Mouse (Mus musculus) ovary, postnatal 10 days (tissue): ENCODE results near the gene Gm45785.
"Not testable (repeated sequence)": the region's sequence is repeated elsewhere in the genome, so short reads cannot be mapped to it uniquely, and the experiment has no call there.

ENCODE experiments used
- DNase-seq: peaks from one replicate; pipeline ENCODE4 v3.0.0; 2022; ENCODE audit warnings: low spot score

Gm45785 gene

DNA sequence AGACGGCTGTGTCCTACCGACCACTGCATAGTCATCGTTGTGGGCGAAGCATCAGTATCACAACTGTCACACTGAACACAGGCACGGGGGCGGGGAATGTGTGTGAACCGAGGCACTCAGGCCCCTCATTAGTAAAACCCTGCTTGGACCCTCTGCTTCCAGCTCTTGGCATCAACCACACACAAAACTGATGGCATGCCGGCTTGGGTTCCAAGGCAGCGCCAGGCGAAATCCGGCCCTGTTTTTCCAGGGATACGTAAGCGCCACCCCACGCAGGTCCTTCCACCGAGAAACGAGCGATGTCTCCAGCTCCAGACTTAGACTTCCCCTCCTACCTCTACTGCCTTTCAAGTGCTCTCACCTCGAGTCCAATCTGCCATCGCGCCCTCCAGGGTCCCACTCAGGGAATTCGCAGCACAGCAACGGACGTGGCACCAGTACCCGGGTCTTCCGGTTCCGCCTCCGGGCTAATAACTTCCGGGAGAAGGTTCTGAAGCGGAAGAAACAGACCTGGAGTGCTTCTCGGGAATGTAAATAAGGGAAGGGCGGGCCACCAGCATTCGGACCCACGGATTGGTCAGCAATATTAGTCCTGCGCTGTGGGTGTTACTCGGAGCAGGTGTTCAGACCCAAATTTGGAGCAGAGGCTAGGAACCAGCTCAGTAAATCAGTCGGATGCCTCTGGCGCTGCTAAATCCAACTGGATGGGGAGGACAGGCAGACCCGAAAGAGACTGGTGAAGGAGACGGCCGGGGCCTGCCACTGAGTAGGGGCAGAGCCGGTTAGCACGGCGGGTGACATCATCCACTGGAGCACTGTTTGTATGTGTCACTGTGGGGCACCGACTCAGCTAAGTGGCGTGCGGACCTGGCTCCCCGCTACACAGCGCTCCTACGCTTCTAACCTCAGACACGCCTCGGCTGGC, at the start of gene Gm45785:
Gm45785 (minus strand) TSS at position 472 of the 925 bp plus-strand sequence.
- peak; percentile 49 for DNase-seq

DNA sequence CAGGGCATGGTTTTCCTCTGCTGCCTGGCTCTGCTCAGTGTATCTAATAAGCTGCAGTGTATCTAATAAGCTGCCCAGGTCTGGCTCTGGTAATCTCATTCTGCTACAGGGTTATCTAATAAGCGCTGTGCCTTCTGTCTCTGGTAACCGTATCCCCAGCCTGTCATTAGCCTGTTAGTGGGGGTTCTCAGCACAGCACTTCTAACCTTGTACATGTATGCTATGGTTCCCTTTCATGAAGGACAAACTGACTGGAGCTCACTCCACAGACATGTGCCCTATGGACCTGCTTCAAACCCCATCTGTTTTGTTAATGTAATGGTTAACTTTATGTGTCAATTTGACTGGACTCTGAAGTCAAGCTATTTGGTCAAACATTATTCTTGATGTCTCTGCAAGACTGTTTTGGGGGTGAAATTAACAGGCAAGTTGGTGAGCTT, 49.5 kb upstream of the Gm45785 start:
- DNase-seq, result no peak

DNA sequence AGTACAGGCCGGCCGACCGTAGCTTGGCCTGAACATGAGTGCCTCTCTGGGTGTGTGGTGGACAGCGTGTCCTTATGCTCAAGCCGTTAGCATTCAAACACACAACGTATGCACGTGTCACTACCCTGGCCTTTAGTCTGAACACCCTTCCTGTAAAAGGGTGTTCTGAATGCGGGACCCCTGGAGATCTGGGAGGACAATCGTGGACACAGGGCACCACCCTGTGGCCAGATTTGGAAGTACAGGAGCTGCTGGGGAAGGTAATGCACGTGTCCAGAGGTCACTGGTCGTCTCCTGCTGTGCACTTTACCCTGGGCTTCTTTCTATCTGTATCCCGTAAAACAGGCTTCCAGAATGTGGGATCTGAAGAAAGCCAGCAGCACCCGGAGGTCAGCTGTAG, 47.1 kb upstream of the Gm45785 start:
- DNase-seq, result peak; percentile 84

DNA sequence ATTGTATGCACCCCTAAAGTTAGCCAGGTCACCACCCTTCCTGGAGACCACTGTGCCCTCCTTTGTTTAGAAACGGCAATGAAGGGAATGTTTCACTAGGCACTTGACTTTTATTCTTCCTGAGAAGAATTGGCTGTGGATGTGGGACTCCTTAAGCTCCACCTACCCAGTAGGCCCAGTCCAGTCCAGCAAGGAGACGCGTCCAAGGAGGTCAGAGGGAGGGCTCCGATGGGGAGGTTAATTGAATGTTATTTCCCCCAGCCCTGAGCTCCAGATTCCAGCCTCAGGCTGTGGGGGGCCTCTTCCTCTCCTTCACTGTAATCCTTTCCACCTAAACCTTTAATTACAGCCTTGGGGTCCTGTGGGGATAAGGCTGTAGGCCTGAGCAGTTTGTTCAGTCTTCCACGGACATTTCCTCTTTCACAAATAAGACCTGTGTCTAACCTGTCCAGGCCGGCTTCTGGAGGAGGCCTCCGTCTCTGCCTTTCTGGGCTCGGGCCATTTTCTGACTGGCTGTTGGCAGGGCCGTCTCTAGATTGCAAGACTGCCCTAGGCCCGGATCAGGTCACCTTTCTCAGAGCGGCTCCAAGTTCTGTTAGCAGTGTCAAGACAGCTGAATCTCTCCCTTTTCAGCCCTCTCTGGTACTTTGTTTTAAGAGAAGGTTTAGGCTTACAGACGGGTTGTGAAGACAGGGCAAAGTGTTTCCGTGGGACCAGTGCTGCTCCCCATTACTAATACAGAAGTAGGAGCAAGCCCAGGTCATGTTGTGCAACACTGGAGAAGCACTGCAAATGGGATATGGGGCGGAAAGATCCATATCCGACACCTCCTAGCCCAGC, 46.1 kb upstream of the Gm45785 start:
- DNase-seq, result no peak

DNA sequence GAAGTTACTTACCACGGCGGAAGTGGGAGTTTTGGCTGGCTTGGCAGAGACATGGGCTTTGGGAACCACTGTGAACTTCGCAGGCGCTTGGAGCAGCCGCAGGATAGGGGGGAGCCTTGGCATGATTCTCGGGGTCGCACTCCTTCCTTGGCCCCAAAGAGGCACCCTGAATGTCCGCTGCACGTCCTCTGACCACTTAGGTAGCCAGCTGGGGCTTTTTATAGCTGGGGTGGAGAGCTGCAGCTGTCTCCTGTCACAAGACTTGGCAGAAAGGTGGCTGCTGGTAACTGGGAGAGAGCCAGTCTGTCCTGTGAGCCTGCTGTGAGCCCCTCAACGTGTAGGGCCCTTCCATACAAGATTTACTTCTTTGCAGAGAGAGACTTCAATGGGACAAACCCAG, 44.1 kb upstream of the Gm45785 start, which contains the start of gene Cox8b:
Cox8b (minus strand) TSS at position 227 of the 400 bp plus-strand sequence.
- no peak for DNase-seq

DNA sequence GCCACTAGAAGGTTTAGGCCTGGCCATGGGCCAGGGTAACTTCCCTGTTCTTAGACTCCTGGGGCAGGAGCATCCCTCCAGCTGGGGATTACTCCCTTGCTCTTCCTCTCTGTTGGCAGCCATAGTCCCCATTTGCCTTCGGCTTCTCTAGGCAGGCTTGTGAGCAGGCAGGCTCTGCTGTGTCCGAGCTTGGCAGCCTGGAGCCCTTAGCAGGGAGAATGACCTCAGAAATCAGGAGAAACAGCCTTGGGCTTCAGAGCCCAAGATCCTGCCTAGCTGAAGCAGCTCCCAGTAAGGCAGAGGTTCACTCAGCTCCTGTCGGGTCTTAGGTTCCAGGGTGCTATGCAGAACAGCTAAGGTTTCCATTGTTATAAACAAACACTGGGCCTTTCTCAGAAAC, 43.0 kb upstream of the Gm45785 start:
- no peak for DNase-seq

DNA sequence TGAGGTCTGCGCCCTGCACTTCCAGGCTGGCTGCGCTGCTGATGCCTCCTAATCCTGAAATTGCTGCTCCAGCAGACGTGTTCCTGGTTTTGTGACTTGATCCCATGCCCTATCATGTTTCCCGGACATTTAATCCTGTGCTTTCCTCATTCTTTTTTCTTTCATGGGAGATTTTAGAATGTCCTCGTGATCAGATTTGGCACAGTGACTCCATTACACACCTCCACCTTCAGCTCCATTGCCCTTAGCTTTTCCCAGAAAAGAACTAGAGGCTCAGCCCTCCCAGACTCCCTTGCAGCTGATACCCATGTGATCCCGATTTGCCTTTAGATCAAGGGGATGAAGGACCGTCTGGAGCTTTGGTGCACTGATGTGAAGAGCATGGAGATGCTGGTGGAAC, 41.7 kb upstream of the Gm45785 start:
- DNase-seq, result no peak

DNA sequence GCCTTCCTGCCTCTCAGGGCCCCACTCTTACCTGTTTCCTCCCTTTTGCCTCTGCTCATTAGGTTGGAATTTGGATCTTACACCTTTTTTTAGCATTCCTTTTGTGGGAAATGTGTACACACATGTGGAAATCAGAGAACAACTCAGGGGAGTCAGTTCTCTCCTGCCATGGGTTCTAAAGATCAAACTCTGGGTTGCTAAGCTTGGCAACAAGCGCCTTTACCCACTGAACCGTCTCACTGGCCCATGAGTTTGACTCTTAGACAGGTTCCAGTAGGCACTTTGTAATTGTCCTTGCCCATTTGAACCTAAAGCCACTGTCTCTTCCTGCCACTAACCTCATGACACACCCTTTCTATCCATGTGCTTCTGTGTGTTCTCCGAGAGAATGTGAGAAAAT, 38.5 kb upstream of the Gm45785 start:
- DNase-seq, result no peak

DNA sequence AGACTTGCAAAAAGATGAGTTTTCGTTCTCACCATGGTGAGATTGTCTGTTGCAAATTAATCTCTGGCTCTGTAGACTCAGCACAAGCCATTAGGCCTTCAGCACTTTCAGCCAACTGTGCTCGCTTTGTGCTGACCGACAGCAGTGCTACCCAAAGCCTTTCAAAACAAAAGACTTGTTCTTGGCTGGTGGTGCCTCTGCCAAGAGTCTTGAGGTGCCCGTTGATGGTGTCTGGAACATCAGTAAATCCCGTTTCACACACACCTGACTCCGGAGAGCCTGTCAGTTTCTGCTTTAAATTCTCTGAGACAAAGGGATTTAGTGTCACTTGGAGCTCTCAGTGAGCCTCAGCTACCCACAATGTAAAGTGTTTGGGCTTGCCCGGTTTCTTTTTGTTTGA, 37.9 kb upstream of the Gm45785 start:
- DNase-seq, result no peak

DNA sequence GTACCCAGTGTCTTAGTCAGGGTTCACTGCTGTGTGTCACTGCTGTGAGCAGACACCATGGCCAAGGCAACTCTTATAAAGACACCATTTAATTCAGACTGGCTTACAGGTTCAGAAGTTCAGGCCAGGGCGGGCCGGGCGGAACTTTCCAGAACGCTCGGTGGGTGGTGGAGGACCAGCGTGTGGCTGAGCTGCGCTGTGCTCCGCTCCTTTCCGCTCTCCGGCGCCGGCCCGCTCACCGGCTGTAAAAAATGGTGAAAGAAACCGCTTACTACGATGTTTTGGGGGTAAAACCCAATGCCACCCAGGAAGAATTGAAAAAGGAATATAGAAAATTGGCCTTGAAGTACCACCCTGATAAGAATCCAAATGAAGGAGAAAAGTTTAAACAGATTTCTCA, 34.5 kb upstream of the Gm45785 start:
- not testable (repeated sequence) for DNase-seq

DNA sequence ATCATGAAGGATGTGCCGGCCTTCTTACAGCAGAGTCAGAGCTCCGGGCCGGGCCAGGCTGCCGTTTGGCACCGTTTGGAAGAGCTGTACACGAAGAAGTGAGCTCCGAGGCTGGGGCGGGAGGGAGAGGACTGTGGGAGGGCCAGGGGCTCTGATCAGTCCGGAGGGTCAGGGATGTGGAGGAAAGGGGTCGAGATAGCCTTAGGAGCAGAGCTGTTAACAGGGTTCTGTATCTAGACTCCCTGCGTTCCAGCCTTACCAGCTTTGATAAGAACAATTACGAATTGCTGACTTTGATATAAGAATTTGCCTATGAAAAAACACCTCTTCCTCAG, 26.3 kb upstream of the Gm45785 start:
- DNase-seq, result no peak

DNA sequence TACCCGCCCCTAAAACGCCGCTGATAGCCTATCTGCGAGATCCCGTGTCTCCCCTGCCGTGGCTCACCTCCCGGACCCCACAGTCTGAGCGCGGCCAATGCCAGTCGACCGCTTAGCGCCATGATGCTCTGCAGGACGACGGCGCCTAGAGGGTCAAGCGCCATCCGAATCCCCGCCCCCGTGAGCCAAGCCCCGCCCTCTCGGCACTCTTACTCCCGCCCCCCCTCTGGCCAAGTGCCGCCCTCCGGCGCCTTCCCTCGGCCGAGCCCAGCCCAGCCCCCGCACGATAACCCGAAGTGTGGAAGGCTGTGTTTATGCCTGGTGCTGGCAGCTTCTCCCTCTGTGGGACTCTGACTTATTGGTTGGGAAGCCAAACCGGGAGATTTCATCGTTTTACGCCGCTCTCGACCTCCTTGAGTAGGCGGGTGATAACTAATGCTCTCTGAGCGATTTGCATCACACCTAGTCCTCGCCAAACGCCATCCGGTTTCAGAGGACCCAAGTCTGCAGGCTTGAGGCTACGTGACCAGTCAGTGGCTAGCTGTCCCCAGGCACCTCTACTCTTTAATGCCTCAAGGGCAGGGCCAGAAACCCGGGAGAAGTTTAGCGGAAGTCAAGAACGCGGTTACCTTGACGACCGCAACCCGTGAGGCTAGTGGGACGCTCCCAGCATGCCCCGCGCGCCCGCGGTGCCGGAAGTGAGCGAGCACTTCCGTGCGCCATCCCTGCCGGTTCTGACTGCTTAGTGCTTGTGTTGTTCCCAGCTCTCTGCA, 25.8 kb upstream of the Gm45785 start, which contains the start of the genes Psmd13 and Sirt3:
Psmd13 (plus strand) TSS at position 273 of the 773 bp plus-strand sequence.
Sirt3 (minus strand) TSS at position 614 of the 773 bp plus-strand sequence.
- peak; percentile 84 for DNase-seq

DNA sequence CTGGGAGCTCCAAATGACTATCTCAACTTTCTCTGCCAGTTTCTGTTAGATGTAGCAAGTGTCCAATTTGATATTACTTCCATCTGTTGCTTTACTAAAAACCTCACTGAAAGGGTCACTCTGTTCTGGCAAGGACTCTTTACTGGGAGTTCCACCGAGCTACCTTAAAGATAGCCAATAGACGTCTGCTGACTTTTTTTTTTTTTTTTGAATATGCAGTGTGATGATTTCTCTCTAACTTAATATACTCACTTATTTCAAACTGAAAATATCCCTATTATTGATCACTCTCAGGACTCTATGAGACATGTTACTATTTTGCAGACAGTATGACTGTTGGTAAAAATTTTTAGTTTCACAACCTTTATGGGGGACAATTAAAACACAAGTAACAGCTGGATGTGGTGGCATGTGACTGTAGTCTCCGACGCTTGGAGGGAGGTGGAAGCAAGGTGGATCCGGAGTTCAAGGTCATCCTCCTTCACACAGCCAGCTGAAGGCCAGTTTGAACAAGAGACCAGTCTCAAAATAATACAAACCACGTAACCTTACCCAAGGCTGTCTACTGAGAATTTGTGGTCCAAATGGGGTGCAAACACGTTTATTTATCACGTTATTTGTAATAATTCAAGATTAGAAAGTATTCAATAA, 24.9 kb upstream of the Gm45785 start:
- no peak for DNase-seq

DNA sequence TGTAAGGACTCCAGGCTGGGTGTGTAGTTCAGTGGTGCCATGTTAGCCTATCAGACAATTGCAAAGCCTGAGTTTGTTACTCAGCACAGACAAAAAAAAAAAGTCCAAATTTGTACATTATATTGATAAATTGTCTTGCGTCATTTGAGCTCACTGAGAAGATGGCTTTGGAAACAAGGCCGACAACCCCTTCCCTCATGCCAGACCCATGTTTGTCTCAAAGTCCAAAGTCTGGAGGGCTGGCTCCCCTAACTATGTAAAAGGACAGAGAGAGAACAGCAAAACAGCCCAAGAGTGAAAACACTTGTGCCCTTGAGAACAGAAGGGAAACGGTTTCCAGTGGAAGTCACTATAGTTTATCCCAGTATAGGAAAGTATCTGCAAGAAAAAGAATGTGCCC, 24.3 kb upstream of the Gm45785 start:
- no peak for DNase-seq

DNA sequence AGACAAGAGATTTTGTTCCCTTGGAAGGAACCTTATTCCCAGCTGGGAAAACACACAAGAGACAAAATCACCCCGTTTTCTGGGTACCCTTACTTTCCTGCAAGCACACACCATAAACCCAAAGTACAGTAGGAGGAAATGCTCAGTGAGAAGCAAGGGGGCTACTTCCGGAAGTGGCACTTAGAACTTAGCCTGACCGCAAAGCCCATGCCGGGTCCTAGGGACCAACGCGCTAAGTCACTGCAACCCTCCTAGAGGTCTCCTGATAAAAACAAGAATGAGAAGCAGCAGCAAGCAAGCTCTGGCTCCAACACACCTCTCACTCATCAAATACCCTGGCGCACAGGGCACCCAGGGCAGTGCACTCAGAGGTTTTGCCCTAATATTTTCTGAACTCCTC, 23.2 kb upstream of the Gm45785 start:
- DNase-seq, result no peak

DNA sequence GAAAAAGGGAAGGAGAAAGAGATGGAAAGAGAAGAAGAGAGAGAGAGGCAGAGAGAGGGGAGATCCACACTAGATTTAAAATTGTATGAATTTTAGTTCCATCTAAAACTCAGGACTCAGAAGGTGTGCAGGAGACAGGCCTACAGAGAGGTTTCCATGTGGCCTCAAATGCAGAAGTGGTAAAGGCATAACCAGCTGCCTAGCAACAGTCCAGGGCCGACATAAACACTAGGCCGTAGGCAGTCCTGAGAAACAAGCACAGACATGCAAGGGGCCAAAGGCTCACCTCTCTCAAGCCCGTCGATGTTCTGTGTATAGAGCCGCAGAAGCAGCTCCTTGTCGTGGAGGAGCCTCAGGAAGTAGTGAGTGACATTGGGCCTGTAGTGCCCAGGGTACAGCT, 21.2 kb upstream of the Gm45785 start:
- no peak for DNase-seq

DNA sequence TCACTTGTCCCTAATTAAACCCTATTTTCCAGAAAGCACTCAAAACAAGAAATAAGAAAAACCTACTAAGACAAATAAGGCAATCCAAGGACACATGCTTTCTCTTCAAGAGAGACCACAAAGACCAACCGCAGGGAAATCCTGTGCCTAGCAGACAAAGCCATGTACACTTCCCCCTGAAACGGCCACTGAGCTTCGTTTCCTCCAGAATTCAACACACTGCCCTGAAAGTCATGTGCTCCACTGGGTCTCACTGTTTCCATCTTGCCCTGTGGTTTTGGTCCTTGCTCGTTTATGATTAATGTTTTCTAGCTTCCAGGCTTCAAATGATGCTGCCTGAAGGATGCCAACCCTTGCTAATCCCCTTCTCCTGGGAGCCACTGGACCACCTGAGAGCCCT, 18.1 kb upstream of the Gm45785 start:
- no peak for DNase-seq

DNA sequence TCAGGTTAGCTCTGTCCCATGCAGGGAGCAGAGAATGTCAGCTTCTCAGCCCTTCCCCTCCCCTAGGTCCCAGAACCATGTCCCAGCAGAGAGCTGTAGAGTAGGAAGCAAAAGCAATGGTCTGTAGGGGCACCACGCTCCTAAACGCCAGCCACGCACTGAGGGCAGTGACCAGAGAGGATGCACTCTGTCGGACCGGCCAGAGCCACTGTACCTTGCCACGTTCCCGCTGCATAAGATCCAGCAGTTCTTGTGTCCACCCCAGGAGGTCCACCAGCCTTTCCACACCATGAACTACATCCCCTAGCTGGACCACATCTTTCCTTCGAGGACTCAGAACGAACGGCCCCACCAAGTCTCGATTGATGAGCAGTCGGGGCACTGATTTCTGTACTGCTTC, 8.6 kb upstream of the Gm45785 start:
- DNase-seq, result no peak

DNA sequence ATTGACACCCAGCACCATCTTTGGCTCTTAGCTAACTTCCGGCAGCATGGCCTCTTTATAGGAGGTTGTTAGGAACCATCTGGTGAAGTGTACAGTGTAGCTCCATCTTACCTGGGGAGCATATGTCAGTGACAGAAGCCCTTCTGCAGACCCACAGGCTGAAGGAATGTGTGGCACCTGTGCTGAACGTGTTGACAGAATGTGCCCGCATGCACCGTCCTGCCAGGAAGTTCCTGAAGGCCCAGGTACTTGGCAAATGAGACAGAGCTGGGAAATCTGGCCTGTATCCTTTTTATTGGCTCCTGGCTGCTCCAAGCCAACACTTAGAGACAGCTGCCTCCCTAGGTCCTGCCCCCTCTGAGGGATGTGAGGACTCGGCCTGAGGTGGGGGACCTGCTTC, 4.6 kb upstream of the Gm45785 start:
- no peak for DNase-seq

DNA sequence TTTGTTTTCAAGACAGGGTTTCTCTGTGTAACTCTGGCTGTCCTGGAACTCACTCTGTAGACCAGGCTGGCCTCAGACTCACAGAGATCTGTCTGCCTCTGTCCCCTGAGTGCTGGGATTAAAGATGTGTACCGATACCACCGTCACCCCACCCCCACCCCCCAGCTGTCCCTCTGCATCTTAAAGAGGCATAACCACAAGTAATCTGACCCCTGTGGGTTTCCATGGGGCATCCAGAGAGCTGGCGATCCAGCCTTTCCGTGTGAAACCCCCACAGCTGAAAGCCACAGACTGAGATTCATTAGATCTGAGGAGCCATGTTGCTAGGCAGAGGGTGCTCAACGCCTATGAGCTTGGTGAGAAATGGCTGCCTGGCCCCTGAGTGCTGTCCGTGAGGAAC, 3.9 kb upstream of the Gm45785 start:
- DNase-seq, result no peak

DNA sequence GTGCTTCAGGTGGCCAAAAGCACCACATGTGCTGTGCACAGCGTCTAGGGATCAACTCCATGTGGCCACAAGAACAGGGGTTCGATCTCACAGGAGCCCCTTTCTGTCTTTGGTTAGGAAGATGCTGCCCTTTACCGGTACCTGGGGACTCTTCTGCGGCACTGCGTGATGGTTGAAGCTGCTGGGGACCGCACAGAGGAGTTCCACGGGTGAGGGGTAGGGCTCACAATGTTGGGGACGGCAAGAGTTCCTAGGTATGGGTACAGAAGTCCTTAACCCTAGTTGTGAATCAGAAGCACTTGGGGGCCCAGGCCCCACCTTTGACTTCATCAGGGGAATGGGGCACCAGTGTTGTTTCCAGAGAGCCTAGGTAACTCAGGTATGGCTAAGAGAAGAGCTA, 2.6 kb upstream of the Gm45785 start:
- DNase-seq, result no peak
